Mouse (Mus musculus) liver (tissue): ENCODE measurements around the gene Polrmt.
"Not testable (repeated sequence)": the region's sequence is repeated elsewhere in the genome, so short reads cannot be mapped to it uniquely, and the experiment has no call there.

Source experiments
- DNase-seq: peaks from one replicate; pipeline ENCODE4 v3.0.0-alpha.2; 2020; ENCODE audit warnings: mixed read lengths

Gene Polrmt

DNA sequence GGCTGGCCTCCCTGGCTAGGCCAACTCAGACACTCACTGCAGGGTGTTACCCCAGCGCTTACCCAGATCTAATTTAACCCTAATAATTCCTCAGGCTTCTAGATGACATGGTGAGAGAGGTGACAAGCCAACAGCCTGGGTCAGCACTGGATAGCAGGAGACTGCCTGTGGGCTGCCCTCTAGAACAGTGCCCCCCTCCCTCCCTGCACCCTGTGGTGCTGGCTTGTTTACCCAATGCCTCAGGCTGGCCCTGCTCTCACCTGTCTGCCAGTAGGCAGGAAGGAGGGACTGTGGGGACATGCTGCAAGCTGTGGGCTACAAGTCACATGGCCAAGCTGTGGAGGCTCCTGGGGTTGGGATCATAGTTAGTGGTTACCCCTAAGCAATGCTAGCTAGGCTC lies 39.2 kb downstream of the Polrmt start:
- DNase-seq = no peak

DNA sequence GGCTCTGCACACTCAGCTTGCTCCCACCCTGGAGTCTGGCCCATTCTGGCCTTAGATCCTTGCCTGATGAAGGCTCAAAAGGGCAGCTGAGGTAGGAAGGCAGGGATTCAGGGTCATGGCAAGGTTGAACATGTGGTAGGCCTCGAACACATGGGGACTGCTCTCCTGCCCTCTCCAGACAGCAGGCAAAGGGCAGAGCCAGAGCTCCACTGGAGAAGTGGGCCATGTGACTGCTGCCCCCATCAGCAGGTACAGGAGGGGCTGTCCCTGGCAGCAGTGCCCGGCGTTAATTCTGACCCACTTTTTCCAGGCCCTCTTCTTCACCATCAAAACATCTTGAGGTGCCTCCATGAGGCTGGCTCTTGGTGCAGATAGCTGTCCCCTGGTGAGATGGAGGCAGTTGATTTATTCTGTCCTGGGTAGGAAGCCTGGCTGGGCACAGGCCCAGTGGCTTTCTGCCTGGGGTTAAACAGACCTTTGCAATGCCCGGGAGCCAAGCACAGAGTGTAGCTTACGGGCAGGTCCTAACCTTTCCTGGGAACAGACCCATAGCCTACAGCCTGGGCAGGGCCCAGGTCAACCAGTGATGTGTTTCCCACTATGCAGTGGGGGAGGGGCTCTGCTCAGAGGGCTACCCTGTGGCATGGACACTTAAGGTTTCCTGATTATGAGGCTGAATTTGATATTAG lies 39.8 kb downstream of the Polrmt start:
- no peak for DNase-seq

DNA sequence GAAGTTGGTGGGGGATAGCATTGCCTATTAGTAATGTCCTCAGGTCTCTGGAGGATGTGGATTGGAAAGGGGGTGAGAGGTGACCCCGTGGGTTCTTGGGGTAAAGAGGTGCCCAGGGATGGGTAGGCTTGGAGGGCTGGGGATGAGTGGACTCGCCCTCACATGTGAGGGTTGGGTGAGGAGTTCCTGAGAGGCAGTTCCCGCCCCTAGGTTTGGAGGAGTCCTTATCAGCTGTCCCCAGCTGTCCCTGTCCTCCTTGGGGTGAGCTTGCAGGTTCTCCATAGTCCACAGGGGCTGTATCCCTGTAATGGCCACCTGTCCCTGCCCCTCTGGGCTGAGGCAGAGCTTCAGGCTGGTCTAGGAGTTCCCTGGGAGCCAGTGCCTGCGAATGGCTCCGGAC lies 40.4 kb downstream of the Polrmt start:
- peak; percentile 91 for DNase-seq

DNA sequence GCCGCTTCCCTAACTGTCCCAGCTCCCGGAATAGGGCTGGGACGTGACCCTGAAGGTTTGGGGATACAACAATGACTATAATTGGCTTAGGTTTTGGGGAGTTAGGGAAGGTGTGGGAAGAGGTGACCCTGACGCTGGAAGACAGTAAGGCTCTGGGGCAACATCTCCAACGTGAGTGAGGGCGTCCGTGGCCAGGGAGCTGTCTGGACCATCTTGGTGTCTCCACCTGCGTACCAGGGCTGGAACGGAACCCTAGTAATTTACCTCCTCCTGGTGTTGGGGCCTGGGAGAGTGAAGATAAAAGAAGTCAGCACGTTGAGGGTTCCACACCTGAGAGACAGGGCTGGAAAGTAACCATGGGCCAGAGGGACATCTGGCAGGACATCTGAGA lies 41.4 kb downstream of the Polrmt start:
- DNase-seq = peak; percentile 53

DNA sequence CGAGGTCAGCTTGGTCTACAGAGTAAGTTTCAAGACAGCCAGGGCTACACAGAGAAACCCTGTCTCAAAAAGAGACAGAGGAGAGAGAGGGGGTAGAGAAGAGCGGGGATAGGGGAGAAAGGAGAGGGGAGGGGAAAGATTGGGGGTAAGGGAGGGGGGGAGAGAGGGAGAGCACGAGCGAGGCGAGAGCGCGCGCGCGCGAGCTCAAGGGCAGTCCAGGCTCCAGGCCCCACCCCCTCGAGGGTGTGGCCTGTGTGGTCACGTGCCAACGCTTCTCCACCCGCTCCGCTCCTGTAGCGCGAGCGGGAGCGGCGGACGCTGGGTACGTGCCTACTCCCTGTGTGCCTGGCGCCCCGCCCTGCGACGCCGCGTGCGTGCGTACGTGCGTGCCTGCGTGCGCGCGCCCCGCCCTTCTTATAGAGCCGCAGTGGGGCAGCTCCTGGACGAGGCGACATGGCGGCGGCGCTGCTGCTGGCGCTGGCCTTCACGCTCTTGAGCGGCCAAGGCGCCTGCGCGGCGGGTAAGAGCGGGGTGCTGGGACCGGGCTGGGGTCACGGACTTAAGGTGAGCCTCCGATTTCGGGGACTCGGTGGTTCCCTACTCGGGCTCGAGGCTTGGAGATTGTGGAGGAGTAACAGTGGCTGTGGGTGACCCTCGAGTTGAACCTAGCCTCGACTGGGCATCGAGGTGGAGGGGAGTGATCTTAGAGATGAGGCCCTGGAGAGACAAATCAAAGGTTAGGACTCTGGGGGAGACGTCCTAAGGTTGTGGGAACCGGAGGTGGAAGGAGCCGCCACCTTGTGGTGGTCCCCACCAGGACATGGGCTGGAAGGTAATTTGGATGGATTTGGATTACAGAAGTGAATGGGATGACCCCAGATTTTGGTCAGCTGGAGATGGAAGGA lies 42.1 kb downstream of the Polrmt start, which contains the start of gene Bsg:
TSS of gene Bsg (plus strand) at position 427 of the 905 bp plus-strand sequence.
- peak; percentile 100 for DNase-seq

DNA sequence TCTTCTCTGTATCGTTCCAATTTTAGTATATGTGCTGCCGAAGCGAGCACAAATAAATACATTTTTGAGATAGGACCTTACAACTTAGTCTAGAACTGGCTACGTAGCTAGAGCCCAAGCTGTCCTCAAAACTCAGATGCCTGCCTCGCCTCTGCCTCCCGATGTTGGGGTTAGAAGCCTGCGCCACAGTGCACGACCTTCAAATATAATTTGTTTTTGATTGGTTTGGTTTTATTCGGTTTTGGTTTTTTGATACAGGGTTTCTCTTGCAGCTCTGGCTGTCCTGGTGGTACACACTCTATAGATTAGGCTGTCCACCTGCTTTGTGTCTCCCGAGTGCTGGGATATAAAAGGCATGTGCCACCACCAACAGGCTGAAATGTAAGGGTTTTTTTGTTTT lies 42.8 kb downstream of the Polrmt start:
- no peak for DNase-seq

DNA sequence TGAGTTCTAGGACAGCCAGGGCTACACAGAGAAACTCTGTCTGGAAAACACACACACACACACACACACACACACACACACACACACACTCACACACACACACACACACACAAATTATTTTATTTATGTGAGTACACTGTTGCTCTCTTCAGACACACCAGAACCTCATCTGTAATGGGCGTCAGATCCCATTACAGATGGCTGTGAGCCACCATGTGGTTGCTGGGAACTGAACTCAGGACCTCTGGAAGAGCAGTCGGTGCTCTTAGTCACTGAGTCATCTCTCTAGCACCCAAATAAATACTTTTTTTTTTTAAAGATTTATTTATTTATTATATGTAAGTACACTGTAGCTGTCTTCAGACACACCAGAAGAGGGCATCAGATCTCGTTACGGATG lies 43.4 kb downstream of the Polrmt start:
- DNase-seq = not testable (repeated sequence)

DNA sequence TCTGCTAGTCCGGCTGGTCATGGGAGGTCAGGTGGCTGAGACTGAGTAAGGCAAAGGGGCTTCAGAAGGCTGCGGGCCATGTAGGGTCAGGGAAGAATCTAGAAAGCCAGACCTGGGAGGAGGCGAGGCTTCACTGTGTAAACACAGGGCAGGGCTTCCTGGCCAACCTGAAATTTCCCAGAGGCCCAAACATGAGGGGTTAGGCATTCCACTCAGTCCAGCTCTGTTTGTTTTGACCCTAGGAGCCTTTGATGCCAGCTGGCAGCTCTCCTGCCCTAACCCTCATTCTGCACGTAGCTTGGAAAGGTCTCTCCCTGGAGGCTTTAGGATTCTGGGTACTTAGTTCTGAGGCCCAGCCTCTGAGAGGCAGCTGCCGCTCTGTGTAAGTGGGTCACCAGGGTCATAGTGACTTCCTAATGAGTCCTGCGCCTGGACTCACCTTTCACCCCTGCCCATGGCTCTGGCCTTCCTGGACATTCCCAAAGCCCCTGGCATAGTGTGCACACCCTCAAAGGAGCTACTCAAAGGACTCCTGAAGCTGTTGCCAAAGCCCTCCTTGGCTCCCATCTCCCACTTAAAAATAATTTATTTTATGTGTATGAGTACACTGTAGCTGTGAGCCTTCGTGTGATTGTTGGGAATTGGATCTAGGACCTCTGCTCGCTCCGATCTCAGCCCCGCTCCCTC lies 44.8 kb downstream of the Polrmt start:
- no peak for DNase-seq

DNA sequence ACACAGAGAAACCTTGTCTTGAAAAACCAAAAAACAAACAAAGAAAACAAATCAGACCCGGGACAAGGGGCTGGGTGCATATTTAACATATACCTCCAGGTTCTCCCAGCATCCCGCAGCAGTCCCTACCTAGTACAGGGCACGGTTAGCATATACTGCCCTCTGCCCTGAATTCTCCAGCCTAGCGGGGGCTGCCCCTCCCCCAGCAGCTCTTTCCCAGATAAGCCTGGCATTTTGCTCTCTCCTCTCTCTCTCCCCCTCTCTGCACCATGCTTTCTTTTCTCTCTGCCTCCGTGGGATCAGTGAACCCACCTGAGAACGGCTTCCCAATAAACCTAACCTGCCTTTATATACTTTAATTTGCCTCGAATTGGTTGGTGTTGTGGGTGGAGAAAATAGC lies 45.7 kb downstream of the Polrmt start:
- DNase-seq = no peak

DNA sequence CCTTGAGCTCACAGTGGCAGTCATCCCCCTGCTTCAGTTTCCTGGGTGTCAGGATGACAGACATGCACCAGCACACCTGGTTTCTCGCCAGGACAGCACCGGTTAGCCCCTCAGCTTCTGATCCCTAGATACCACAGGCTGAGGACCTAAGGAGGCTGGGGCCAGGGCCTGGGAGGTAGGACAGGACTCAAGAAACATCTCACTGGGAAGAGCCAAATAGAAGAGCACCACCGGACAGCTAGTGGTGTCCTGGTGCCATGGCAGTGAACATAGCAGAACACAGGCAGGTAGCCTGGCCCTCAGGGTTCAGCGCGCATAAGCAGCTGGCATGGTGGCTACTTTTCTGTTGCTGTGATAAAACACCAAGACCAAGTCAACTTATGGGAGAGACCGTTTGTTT lies 47.9 kb downstream of the Polrmt start:
- no peak for DNase-seq

DNA sequence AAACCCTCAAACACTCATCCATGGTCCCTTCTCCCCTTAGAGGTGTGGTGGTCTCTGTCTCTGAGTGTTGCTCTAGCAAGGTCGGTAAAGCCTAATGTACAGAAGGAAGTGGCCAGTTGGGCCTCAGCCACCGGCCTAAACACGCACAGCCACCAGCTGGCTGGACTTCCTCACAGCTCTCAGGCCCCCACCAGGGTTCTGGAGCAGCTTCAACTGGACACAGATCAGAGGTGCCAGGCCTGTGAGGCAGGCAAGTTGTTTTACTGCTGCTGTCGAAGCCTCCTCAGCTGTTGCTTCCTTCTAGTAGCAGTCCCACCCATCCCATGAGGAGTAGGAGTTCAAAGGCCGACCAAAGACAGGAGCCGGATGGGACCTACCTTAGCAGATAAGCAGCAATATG lies 48.5 kb downstream of the Polrmt start:
- DNase-seq = no peak

DNA sequence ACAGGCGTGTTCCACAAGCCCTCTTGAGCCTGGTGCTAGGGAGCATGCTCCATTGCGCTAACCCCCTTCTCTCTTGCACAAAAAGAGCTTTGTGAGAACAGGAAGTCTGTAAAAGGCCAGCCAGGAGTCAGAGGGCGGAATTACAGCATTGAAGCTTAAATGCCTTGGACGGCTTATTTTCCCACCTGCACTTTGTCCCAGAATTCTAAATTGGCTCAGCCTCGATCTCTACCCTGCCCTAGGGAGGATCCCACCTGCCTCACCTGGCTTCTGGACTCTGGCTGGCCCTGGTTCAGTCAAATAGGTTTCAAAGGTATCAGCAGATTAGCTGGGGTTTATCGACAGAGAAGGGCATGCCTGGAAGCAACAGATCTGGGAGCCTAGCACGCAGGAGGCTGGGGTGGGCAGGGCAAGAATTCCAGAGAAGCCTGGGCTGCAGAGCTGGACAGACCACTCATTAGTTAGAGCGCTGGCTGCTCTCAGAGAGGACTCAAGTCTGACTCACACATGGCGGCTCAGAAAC lies 50.2 kb downstream of the Polrmt start:
- DNase-seq = no peak

DNA sequence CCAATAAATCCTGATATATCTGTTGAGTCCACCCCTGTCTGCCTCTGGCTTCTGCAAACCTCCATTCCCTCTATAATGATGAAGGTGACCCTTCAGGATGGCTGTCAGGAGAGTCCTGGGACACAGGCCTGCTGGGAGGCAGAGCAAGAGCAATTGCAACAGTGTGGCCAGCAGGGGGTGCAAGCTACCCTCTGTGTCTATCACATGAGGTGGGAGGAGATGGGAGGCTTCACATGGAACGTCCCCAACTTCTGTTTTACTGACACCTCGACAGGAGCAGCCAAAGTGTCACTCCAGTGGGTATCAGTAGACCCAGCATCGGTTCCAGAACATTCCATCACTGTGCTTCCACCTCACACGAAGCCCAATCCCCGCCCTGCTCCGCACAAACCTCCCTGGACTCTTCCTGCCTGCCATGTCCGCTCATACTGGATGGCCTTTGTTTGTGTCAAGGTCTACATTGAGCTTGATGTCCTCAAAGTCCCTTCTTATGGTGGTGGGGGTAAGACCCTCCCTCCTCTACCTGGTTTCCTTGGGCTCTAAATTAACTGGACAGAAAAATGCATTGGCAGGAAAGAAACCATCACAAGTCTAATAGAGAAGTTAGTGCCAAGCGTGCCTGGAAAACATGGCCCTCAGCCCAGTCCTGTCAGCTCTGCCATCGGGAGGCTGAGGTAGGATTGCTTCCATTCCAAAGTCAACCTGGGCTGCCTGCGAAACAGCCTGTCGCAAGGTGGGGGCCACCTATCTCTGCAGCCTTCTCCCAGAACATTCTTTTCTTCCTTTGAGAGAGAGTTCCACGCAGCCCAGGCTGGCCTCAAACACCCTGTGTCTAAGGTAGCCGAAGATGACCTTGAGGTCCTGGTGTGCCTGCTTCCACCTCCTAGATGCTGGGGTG lies 50.9 kb downstream of the Polrmt start:
- DNase-seq = peak; percentile 88

DNA sequence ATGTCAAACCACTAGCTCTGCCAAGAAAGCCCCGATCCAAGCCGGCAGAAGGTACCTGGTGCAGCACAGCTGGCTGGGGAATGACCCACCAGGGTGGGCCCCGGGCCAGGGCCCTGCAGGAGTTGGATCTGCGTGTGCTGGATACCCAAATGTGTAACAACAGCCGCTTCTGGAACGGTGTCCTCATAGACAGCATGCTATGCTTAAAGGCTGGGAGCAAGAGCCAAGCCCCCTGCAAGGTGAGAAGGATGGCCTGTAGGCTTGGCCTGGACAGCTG lies 52.1 kb downstream of the Polrmt start:
- DNase-seq = no peak

DNA sequence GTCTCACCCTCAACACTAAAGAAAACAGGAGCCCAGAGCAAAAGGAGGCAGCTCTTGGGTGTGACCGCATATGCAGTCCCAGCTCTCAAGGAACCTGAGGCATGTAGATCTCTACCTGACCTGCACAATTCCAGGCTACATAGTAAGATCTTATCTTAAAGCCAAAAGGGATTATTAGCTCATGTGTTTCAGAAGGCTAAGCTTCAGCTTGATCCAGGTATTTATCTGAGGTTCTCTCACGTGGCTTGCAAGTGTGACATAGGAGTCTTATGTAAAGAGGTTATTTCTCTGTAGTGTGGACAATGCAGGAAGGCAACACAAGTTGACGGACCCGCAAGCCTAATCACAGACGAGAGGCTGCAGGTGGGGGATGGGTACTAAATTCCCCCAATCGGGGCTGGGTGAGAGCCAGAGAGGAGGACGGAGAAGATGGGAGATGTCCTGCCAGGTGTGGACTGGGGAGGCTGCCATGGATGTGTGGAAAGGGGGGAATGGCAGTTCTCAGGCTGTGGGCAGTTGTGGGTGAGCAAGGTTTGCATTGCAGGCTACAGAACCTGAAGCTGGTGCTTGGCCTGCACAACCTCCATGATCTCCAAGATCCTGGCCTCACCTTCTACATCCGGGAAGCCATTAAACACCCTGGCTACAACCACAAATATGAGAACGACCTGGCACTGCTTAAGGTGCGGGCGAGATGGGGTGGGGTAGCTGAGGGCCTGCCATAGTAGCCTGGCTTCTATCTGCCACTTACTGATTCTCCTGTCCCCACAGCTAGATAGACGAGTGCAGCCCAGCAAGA lies 52.6 kb downstream of the Polrmt start:
- no peak for DNase-seq

DNA sequence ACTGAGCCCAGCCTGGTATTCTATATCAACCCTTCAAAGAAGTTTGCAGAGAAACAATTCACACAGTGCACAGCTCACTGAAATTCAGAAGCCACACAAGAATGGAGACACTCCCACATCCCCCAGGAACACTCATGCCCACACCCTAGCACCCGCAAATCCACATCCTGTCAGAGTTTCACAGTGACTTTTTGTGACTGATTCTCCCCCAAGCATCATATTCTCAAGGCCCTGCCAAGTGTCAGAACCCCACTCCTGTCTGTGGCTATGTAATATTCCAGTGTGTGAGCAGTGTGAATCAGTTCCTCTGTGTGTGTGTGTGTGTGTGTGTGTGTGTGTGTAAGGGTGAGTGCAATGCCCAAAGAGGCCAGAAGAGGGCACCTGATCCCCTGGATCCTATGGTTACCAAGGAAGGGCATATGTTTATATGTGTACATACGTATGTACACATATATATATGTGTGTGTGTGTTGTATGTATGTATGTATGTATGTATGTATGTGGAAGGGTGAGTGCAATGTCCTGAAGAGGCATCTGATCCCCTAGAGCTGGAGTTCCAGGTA lies 54.3 kb downstream of the Polrmt start:
- DNase-seq = no peak

DNA sequence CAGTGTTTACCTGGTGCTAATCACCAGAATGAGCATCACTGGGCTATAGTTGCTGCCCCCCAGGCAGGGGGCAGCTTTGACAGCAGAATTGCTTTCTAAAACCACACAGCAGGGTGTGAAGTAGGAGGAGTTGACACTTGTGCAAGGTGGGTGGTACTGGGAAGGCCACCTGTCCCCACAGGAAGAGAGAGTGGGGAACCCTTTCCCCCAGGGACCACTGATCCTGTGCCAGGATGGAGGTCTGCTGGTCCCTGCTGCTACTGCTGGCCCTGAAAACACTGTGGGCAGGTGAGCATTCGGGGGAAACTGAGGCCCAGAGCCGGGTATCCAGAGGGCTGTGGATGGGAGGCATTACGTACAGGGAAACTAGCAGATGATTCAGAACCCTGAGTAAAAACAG lies 57.2 kb downstream of the Polrmt start:
- DNase-seq = no peak

DNA sequence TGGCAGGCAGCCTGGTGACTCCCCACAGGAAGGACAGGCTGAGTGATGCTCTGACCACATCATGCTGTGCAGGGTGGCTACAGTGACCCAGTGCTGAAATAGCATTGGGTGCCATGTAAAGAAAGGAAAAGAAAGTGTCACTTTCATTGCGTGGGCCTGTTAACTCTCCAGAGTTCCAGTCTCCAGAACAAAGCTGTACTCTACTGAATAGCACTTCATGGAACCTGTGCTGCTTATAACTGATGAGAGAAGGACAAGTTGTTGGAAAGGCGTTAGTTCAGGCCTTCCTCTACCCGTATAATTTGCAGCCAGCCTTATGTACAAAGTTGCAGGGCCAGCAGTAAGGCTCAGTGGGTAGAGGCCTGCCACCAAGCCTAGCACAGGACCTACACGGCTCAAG lies 57.7 kb downstream of the Polrmt start, which contains the start of gene Gzmm:
TSS of gene Gzmm (plus strand) at position 301 of the 400 bp plus-strand sequence.
- no peak for DNase-seq

DNA sequence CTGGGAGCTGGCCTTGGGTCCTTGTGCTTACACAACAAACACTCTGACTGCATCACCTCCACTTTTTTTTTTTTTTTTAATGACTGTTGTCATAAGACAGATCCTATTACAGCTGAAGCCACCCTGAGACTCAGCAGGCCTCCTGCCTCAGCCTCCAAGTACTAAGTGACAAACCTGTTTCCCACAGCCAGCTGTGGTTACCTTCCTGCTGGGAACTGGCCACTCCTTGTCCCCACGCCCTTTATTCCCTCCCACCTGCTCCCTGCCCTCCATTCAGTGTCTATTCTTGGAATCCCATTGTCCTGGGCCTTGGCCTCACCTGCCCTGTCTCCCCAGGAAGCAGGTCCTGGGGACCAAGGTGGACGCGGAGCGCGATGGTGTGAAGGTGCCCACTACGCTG lies 58.9 kb downstream of the Polrmt start:
- no peak for DNase-seq

DNA sequence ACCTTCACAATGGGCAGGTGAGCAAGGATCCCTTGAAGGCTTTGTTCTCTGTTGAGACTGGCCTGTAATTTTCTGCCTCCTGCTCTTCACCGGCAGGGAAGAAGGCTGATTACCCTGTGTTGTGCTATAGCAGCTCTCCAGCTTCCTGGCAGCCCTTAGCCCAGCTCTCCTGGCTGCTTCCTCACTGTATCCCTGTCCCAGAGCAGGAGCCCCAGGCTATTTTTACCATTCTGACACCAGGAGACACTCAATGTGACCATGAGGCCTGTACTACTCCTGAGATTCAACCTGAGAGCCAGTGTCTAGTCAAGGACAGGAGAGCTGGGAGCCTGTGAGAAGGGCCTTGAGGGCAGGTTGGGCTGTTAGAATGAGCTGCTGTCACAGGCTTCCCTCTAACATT lies 59.7 kb downstream of the Polrmt start:
- no peak for DNase-seq

DNA sequence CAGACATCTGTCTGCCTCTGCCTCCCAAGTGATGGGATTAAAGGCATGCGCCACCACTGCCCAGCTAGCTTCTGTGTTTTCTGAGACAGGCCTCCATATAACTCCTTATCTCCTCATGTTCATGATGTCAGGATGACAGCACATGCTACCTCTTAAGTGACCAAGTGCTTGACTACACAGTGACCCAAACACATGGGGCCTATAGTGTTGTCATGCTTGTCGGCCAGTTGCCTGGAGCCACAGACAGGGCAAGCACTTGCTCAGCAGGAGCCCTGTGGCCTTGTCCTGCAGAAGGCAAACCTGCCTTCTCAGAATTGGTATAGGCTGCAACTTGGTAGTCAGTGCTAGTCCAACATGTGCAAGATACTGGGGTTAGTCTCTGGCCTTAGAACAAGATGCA lies 60.2 kb downstream of the Polrmt start:
- DNase-seq = no peak
